Mouse (Mus musculus) mature B cell (primary cell): ENCODE data around the gene Efna3.

ENCODE experiments used
- in situ Hi-C: fragments of 300-500 bp; cut with MboI; formaldehyde crosslinking; loops from 2 replicates; pipeline ENCODE4 v1.14.3; 2019

Gene Efna3

DNA sequence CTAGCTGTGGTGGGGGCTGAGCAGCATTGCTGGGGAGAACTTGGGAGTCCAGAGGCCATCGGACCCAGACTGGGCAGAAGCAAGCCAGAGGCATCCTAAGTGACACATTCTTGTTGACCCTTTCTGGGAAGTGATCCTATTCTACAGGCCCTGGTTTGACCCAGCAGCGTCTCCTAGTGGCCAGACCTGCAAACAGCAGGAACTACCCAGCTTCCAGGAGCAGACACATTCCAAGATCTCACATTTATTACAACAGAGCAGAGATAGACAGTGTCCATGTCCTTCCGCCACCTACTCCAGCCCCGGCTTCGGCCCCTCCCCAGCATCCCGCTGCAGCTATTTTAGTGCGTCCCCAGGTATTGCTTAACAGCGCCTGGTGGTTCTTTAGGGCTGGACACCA, 16.7 kb upstream of the Efna3 start:
- in situ Hi-C loops: no loop called here

DNA sequence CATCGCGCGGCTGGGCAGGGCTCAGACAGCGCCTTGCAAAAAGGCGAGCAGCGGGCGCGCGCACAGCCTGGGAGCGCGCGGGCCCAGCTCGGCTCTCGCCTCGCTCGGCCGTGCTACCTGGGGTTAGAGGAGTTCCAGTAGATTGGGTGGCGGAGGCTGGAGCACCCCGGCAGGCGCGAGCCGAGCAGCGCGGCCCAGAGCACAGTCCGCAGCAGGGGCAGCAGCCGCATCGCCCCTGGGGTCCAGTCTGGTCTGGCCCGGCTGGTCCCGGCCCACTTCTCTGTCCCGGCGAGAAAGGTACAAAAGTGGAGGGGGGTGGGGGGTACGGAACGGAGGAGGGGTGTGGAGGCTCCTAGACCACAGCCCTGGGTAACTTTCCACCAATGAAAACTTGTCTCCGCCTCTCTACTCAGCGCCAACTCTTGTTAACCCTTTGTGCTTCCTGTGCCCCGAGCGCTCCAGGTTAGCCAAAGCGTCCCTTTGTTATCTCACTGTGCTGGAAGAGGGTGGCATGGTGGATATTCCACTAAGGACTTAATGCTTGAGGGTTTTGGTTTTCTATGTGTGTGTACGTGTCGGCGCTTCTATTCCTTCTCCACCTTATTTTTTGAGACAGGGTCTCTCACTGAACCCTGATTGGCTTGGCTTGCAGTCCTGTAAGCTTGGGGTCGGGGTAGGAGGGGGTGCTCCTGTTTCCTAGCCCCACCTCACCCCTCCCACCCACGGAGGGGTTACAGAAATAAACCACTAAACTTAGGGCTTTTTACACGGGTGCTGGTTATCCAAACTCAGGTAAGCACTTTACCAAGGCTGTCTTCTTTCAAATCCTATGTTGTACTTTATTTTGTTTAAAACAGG, 15.2 kb upstream of the Efna3 start, which contains the start of gene Efna4:
Gene Efna4 (minus strand): TSS at position 308 of the 858 bp plus-strand sequence.
- in situ Hi-C loops: no loop called here

DNA sequence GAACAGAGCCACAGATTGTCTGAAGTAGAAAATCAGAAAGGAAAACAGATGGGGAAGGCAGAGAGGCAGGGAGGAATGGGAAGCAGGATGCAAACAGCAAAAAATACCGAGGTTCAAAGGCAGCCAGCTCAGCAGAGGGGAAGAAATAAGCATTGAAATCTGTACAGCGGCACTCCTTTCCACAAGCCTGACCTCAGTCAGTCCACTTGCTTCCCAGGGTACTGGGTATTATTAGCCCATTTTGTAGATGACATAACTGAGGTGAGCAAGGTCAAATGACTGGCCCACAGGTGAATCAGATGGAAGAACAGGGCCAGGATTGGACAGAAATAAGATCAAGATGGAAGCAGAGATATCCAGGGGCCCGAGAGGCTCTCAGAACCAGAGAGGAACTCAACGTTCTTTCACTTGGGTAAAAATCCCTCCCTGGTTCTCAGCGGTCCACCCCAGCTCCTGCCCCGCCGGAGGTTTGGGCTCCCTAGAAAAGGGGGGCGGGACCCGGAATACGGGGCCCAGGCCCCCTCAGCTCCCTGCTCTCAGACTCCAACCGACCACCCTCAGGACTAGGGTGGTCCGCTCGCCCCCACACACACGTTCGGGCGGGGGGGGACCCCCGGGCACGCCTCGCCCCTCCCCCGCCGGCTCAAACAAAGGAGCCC, 14.4 kb upstream of the Efna3 start:
- in situ Hi-C loops: no loop called here

DNA sequence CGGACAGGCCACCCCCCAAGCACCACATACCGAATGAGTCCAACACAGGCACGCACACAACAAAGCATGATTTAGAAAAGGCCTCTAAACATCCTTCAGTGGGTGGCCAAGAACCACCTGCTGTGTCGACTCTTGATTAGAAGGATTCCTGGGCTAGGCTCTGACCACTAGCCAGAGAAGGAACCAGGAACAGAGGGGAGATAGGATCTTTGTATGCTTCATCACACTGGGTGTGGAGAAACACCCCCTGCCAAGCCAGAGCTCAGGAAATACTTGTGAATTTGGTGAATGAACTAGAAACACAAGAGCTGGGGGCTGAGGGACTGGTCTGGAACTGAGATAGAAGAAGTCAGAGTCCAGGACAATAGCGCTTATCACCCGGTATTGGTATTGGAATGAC, 13.8 kb upstream of the Efna3 start:
- in situ Hi-C loops: no loop called here

DNA sequence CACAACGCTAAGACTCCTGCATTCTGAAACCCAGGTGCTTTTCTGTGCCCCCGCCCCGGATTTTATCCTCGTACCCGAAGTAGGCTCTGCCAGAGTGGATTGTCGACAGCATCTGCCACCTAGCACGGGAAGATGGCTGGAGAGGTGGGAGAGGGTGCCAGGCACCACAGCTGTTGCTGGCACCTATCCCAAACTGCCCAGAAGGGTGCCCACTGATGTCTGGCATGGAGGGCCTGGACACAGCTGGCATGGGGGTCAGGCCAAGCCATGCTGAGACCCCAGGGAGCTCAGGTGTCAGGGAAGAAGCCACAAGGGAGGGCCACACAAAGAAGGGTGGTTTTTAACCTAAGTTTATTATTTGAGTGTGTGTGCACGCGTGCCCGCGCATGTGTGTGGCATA, 10.3 kb upstream of the Efna3 start:
- in situ Hi-C loops: no loop called here

DNA sequence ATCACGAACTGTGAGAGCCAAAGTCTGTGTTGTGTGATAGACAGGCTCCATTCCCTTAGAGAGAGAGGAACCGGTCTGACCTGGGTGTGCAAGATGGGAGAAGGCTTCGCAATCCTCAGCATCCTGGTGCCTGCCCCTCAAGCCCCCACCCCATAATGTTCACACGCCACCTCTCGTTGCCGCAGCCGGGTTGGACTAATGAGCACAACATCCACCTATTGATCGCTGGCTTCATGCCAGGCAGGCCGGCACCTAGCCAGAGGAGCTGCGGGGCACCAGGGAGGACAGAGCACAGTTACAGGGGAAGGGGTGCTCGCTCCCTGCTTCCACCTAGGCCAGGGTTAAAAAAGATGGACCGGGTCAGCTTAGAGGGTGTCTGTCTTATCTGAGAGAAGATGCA, 9.7 kb upstream of the Efna3 start:
- in situ Hi-C loops: no loop called here

DNA sequence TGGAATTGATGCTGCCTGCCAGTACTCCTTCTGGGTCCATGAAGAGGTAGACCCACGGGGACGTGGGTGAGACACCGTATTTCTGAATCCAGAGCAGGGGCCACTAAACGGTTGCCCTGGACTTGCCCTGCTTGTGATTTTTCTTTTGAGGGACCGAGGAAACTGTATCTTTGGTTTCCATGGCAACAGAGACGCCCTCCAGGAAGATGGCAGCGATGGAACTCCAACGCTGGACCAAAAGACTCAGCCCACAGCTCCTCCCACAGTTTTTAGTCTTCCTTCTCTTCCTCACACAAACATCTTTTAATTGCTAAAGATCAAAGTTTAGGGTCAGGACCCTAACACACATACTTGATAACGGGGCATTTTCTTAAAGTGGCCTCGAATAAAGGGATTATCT, 9.2 kb upstream of the Efna3 start:
- in situ Hi-C loops: no loop called here

DNA sequence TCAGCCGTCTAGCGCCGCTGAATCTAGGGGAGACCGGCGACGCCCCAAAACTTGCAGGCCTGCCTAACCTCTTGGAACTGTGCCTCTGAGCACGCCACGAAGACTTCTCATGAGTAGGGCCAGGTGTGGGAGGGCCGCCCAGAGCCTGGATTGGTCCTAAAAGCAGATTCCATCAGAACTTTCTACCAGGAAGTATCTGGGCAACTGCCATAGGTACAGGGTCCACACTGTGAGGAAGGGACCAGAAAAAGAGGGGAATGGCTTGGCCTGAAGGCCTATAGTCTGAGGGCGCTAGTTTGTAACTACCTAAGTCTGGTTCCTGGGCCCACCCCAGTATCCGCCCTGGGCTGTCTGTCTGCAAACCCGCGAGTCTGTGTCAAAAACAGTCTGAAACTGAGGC, 8.8 kb upstream of the Efna3 start:
- in situ Hi-C loops: no loop called here

DNA sequence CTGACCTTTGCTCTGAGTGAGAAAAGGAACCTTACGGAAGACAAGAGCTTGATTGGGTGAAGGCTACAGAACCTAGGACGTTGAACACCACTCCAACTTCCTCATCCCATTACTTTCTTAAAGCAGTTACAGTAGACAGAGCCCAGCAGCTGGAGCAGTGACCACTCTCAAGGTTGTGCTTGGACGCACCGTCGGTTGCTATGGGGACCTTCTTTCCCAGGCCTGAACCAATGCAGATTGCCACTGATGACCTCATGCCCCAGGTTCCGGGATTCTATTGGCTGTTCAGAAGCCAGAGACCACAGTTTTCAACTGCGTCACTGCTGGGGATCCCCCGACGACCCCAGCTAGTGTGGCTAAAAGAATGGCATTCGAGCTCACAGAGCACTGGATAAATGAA, 8.2 kb upstream of the Efna3 start:
- in situ Hi-C loops: no loop called here

DNA sequence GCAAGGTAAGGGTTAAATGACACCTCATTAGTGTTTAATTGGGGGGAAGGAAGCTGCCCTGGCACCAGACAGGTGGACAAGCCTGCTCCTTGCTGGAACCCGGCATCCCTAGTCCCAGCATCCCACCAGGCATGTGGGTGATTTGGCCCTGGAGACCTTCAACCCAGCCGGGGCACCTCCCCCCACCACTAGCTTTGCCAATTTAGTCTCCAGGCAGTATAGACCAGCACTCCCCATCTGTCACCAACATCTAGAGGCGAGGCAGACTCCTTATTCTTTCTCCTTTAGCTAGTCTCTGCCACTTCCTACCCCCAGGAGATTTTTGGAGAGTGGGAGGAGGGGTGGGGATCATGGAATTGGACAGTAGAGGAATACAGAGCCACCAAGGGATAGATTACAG, 7.6 kb upstream of the Efna3 start:
- in situ Hi-C loops: no loop called here

DNA sequence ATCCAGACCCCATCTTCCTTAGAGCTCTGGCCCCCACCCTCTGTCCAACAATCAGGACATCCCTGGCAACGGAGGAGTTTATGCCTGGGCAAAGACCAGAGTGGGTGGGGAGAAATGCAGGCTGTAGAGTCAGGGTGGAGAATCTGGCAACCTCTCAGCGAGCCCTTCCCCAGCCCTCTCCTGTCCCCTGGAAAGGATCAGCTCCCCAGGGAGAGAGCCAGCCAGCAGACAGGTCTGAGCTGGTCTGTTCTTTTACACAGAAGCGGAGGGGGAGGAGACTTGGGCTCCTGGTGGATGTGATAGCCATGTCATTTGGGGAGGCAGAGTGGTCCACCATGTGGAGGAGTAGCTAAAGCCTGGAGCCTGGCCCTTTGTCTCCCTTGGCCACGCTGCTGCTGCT, 5.9 kb upstream of the Efna3 start:
- in situ Hi-C loops: no loop called here

DNA sequence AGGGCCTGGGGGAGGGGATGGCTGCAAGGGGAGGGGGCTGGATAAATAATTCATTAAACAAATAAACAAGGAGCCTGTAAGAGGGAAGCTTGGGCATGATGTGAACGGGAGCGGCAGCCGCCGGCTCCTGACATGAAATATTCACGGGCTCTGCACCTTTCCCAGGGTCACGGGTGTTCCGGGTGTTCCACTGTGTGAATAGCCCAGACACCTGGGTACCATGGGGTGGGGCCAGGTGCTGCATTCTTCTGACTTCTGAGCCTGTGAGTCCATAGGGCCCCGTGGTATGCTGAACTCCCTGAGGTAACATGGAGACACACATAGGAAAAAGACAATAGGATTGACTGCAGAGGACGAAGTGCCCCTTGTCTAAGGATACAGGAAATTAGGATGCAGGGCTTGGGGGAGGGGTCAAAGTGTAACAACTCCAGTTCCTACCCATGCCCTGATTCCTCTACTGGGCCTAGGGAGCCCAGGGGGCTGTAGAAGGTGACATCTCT, 4.7 kb upstream of the Efna3 start:
- in situ Hi-C loops: no loop called here

DNA sequence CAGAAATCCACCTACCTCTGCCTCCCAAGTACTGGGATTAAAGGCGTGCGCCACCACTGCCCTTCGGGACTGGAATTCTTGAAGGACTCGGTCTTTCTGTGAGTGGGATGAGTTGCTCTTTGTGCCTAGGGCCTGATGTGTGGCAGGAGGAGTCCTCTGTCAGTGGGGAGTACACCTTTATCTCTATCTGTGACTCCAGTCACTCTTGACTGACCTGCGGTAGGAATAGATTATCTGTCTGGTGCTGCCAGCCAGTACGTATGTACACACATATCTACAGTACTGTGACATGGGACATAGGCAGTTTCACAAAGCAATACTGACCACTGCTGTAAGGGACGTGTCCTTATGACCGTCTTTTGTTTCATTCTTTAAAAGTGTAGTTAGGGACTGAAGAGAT, 3.1 kb upstream of the Efna3 start:
- in situ Hi-C loops: no loop called here

DNA sequence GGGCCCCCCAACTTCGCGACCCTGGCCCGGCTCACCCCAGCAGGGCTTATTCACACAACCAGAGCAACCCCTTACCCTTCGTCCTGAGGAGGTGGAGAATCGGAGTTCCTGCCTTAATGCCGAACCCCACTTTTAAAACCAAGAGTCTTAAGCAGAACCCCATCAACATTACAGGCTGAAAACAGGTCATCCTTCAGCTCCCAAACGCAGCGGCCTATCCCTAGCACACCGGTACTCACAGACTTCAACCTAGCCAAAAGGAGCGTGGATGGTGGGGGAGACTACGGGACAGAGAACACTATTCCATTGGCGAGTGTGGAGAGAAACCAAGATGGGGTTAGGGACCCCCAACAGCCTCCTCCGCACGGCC, 649 bp downstream of the Efna3 start:
- in situ Hi-C loops: no loop called here

DNA sequence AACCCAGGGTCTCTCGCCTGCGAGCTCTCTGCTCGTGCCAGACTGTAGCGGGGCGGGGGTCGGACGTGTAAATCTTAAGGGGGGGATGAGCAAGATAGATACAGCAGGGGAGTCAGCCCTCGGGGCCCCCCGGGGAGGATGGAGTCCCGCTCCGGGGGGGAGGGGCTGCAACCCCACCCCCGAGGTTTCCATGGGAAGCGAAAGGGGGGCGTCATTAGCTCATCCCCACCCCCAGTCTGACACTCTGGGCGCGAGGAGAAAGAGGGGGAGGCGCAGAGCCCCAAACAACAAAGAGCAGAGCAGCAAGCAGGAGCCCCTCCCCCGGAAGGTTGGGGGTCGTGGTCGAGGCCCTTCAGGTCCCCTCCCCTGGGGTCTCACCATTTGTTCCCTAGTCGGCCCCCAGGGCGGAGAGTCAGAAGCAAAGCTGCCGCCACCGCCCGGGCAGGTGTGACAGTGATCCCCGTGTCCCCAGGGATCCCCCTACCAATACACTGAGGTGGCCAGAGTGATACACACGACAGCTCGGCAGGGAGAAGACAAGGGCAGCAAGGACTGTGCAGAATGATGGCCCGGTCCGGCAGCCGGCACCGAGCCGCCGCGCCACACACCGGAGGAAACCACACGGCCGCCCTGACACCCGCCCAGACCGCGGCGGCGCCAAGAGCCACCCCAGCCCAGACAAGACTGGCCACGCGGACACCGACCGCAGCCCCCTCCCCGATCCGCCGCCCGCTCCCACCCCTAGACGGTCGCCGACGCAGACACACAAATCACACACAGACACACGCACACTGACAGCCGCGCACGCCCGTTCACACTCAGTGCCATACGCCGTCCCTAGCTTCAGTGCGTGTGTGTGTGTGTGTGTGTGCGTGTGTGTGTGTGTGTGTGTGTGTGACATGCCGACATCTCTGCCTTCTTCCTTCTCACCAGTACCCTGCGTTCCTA, 1.3 kb downstream of the Efna3 start:
- in situ Hi-C loops: no loop called here

DNA sequence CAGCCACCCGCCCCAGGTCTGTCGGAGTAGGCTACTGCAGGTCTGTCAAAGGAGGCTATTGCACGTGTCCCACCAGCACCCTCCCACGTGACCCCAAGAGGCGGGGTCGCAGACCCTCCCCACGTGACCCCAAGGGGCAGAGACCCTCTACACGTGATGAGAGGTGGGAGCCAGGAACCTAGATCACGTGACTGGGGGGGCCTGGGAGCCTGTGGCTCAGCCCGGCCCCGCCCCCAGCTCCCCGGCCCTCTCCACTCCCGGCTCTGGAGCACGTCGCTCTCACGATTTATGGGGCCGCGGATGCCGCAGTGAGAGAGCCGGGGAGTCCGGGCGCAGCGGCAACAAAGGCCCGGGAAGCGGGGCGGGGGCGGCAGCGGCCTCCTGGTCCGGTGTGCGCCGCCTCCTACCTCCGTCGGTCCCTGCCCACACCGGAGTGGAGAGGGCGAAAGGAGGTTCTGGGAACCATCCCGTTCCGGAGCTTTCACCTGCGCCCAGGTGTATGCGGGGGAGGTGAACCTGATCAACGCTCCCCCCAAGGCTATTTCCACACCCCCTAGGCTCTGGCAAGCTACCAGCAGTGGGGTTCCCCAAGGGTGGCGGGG, 2.1 kb downstream of the Efna3 start:
- in situ Hi-C loops: no loop called here

DNA sequence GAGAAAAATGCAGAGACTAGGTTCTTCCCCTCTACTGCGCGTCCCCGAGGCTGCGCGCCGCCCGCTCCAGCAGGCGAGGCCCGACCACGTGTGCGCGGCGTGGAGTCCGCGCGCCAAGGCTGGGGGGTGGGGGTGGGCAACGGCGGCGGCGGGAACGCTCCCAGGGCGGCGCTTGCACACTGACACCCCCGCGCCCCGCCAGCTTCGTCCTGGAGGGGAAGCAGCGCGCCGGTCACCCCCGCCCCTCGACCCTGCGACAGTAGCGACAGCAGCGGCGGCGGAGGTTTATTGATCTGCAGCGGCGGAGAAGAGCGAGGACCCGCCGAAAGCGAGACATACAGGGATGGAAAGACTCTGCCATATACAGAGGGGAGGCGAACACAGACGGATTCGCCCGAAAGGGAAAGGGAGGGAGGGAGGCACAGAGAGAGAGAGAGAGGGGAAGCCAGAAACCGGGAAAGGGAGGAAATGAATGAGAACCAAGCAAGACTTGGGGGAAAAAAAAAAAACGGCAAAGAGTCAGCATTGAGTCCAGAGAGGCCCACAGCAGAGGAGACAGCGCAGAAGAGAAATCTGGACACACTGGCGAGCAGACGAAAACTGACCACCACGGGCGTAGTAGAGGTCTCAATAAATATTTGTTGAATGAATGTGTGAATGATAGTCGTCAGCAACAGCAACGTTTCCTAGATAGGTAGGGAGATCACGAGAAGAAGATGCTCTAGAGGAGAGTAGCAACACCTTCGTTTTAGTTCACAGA, 3.0 kb downstream of the Efna3 start:
- in situ Hi-C loops: no loop called here

DNA sequence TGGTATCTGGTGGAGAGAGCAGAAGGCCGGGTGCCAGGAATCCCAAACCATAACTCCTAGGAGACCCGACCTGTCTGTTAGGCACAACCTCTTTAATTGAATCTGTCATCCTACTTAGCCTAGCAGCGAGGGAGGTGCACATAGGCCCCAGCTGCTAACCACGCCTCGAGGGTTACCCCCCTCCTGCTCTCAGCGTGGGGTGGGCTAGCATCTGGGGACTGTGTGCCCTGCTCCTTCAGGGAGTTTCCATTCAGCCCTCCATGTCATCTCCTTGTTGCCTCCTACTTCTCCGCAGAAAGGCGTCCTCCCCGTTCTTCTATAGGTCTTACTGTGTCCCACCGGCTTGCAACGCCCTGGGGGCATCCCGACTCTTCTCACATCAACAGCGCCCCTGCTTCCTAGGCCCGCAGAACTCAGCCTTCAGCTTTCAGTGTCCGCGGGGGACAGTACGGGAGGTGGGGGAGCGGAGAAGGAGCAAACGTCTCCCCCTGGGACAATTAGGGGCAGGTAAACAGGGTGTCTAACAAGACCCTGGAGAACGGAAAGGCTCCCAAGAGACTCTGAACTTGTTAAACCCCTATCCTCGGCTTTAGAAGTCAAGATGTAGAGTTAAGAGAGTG, 3.7 kb downstream of the Efna3 start:
- in situ Hi-C loops: no loop called here

DNA sequence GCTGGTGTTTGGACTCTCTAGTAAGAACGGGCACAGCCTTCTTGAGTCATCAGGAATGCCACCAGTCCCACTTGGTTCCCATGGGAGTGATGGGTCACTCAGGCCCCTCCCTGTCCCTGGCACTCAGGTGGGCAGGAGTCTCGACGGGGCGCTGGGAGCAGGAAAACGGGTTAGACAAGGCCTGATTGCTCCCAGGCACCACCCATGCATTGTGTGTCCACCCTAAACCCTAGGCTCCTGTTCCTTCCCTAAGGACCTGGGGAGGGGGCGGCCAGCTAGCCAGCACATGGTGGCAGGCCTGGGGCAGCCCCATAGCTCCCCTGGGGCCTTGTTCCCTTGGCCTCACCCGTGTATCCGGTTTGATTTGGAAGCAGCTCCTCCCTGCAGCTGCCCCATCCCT, 4.4 kb downstream of the Efna3 start:
- in situ Hi-C loops: no loop called here

DNA sequence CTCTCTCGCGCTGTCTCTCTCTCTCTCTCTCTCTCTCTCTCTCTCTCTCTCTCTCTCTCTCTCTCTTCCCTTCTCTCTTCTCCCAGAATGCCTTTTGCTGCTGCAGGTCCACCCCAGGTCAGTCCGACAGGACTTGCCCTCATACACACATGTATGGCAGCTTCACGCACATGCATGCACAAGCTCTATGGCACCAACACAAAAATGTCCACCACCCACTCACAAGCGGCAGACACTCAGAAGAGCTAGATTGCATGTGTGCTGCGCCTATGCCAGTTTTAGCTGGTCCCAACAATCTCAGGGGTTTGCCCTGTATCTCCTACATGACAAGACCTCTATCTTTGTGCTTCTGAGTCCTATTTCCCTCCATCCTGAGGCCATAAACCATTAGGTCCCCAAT, 5.5 kb downstream of the Efna3 start:
- in situ Hi-C loops: no loop called here

DNA sequence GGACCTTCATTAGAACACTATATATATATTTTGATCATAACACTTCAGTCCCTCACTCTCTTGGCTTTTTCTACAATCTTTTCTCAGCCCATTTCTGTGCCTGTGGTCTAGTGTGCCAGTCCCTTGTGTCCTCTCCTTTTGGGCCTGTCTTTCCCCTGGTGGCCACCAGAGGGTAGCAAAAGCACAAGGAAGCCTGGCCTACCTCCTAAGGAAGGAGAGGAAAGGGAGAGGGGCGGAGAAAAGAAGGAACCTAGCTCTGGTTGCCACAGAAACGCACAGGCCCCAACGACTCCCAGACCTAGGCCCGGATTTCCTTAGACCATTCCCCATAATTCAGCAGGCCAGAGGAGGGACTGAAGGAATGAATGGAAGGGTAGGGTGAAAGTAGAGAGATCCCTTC, 5.9 kb downstream of the Efna3 start:
- in situ Hi-C loops: no loop called here
